Mouse (Mus musculus): ENCODE data around the gene Klk13. TPM values are rescaled to one million over a fixed set of nuclear protein-coding genes. Genes with fewer than 3 reads are reported as not detected.

Klk13 gene
- total RNA-seq, 2 experiments from 2014 or later, result not detected

GRCm38 (mm10) chr7:43772901-43773300 lies 60.5 kb downstream of the Klk13 start:
- DNase-seq, result no peak

- no peak for DNase-seq
These were observed 62.0 kb downstream of the Klk13 start, which contains the start of gene Klk11 for GRCm38 (mm10) chr7:43774364-43774763. Klk11 (plus strand) TSS chr7:43774604.

DNA sequence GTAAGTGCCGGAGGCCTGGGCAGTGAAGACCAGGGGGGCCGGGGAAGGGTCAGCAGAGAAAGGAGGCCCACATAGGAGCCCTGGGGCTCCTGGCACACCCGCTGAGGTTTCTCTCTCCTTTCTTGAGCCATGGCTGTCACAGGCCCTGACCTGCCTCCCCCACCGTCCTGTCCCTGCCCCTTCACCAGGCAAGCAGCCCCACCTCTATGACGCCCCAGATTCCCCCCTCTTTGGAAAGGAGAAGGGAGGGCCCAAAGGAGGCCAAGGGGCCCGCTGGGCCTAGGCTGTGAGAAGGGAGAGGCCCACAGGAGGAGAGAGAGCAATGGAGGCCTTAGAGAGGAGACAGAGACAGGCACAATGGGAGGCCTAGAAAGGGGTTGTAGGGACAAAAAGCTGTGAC lies 62.4 kb downstream of the Klk13 start:
- DNase-seq, result no peak

GRCm38 (mm10) chr7:43775311-43776057 lies 63.1 kb downstream of the Klk13 start:
- DNase-seq, result no peak

GRCm38 (mm10) chr7:43776506-43776905 lies 64.1 kb downstream of the Klk13 start:
- DNase-seq, result no peak

Other genes starting within 250 kb of the Klk13 start
- gene Vsig10l, start 249.4 kb upstream of the Klk13 start, total RNA-seq (2021), result 1 to 10 TPM; 4.7 to 5.4 TPM
- gene Iglon5, start 222.5 kb upstream of the Klk13 start, total RNA-seq (2021), result 1 to 10 TPM; 1.3 to 2.4 TPM
- not detected for gene 4931406B18Rik, start 206.6 kb upstream of the Klk13 start, total RNA-seq (2021)
- gene Cd33, start 168.1 kb upstream of the Klk13 start, total RNA-seq (2021), result 1 to 10 TPM; 3.3 to 4.0 TPM
- 1 to 10 TPM; 1.9 to 2.5 TPM for gene Zfp658, start 150.3 kb upstream of the Klk13 start, total RNA-seq (2021)
- gene Zfp719, start 133.0 kb upstream of the Klk13 start, total RNA-seq (2021), result 10 to 100 TPM; 10.8 to 12.5 TPM
- gene Zfp819, start 105.4 kb upstream of the Klk13 start, total RNA-seq (2021), result under 1 TPM in 1 of 2 experiments, not detected in 1; 0.27 TPM
- not detected for gene Ceacam18, start 77.9 kb upstream of the Klk13 start, total RNA-seq (2021)
- gene Siglece, start 52.4 kb upstream of the Klk13 start, total RNA-seq (2021), result 1 to 10 TPM; 1.1 to 1.6 TPM
- 1 to 10 TPM; 9.7 to 9.8 TPM for gene Ctu1, start 40.6 kb upstream of the Klk13 start, total RNA-seq (2021)
- under 1 TPM in 1 of 2 experiments, not detected in 1; 0.24 TPM for gene Klk14, start 22.1 kb upstream of the Klk13 start, total RNA-seq (2021)
- gene Klk12, start 56.3 kb downstream of the Klk13 start, total RNA-seq (2021), result not detected
- gene Klk11, start 62.0 kb downstream of the Klk13 start, total RNA-seq (2021), result under 1 TPM in 1 of 2 experiments, not detected in 1; 0.27 TPM
- under 1 TPM; 0.45 to 0.79 TPM for gene Klk10, start 68.5 kb downstream of the Klk13 start, total RNA-seq (2021)
- not detected for gene Klk9, start 79.3 kb downstream of the Klk13 start, total RNA-seq (2021)
- gene Klk8, start 85.0 kb downstream of the Klk13 start, total RNA-seq (2021), result 1 to 10 TPM; 7.0 to 7.3 TPM
- gene Klk7, start 98.7 kb downstream of the Klk13 start, total RNA-seq (2021), result not detected
- not detected for gene Klk6, start 111.9 kb downstream of the Klk13 start, total RNA-seq (2021)
- gene Klk5, start 129.4 kb downstream of the Klk13 start, total RNA-seq (2021), result not detected
- gene Klk4, start 168.6 kb downstream of the Klk13 start, total RNA-seq (2021), result under 1 TPM; 0.21 to 0.24 TPM
- gene Klk15, start 221.2 kb downstream of the Klk13 start, total RNA-seq (2021), result not detected
- not detected for gene Klk1b8, start 238.1 kb downstream of the Klk13 start, total RNA-seq (2021)